Mouse (Mus musculus) embryonic facial prominence, embryonic 11.5 days (tissue): ENCODE measurements at regions not wholly inside any gene's neighbourhood (a gene's known extent, or its start where the extent isn't known, plus 50 kb on each side); places are given as distances from the start of the nearest gene placed in this dataset.

Experiments used
- ATAC-seq: fragments of 200-750 bp; cut with Nextera tagmentation; replicated peaks from 2 replicates; pipeline ENCODE4 v1.8.0; 2017; ENCODE audit warnings: low read depth; ENCODE audit not compliant: insufficient number of reproducible peaks, low FRiP score, low TSS enrichment
- DNase-seq: peaks from one replicate; pipeline ENCODE4 v3.0.0-alpha.2; 2015; ENCODE audit warnings: low spot score
- H3K27ac ChIP-seq: fragments of 300-500 bp; sonication (generic); replicated peaks from 2 replicates; pipeline ENCODE4 v1.5.1; 2014; ENCODE audit warnings: mild to moderate bottlenecking, low read depth, low read length, control low read depth
- H3K27me3 ChIP-seq: fragments of 300-500 bp; sonication (generic); 2 replicates; pipeline ENCODE4 v1.6.1; 2014; ENCODE audit warnings: mild to moderate bottlenecking, low read length, moderate library complexity, mixed read lengths; ENCODE audit not compliant: control insufficient read depth, insufficient read depth
- H3K36me3 ChIP-seq: fragments of 300-500 bp; sonication (generic); replicated peaks from 2 replicates; pipeline ENCODE4 v1.6.1; 2014; ENCODE audit warnings: low read depth, mild to moderate bottlenecking, low read length, moderate library complexity, mixed read lengths; ENCODE audit not compliant: control insufficient read depth, insufficient read depth
- H3K4me1 ChIP-seq: fragments of 300-500 bp; sonication (generic); 2 replicates; pipeline ENCODE4 v1.6.1; 2014; ENCODE audit warnings: low read length, mixed read lengths; ENCODE audit not compliant: control insufficient read depth, insufficient read depth
- H3K4me2 ChIP-seq: fragments of 300-500 bp; sonication (generic); 2 replicates; pipeline ENCODE4 v1.6.1; 2014; ENCODE audit warnings: low read depth, mild to moderate bottlenecking, control low read depth, low read length, moderate library complexity
- H3K4me3 ChIP-seq: fragments of 300-500 bp; sonication (generic); 2 replicates; pipeline ENCODE4 v1.5.1; 2014; ENCODE audit warnings: low read depth, low read length, control low read depth
- H3K9ac ChIP-seq: fragments of 300-500 bp; sonication (generic); replicated peaks from 2 replicates; pipeline ENCODE4 v1.6.1; 2014; ENCODE audit warnings: mild to moderate bottlenecking, control low read depth, low read length
- H3K9me3 ChIP-seq: fragments of 300-500 bp; sonication (generic); replicated peaks from 2 replicates; pipeline ENCODE4 v1.6.1; 2016; ENCODE audit warnings: mild to moderate bottlenecking, low read length, inconsistent platforms, mixed read lengths; ENCODE audit not compliant: control insufficient read depth
- WGBS: fragments of 180-500 bp; shearing (Covaris S2); extraction: QIAGEN DNeasy Blood & Tissue Kit; methylation state at CpG from one replicate; pipeline ENCODE4 v1.1.7; 2014; 5-methylcytosine and 5-hydroxymethylcytosine counted together

GRCm38 (mm10) chr14:104695101-104695500 lies 172.7 kb upstream of the Rnf219 start:
- ATAC-seq (no peak), DNase-seq (no peak)
- no peak overlapping the region for H3K9ac ChIP-seq
- H3K4me1 ChIP-seq: no peaks in the 10 kb centered on the region
- H3K4me2 ChIP-seq: no peak overlapping the region
- H3K27ac ChIP-seq: no peak overlapping the region
- no peaks in the 10 kb centered on the region for H3K9me3 ChIP-seq
- H3K4me3 ChIP-seq: no peak overlapping the region
- no peaks in the 10 kb centered on the region for H3K27me3 ChIP-seq
- no peaks in the 10 kb centered on the region for H3K36me3 ChIP-seq
- 75% methylated on average over 4 of the region's 4 CpGs for WGBS

- H3K4me3 ChIP-seq: no peak overlapping the region
- no peak overlapping the region for H3K27ac ChIP-seq
- peak; percentile 71; the same call in 1 of the 2 replicates for ATAC-seq
- no peaks in the 10 kb centered on the region for H3K9me3 ChIP-seq
- H3K36me3 ChIP-seq: no peaks in the 10 kb centered on the region
- H3K9ac ChIP-seq: no peak overlapping the region
- H3K4me2 ChIP-seq: no peak overlapping the region
- WGBS: 67% methylated on average over 14 of the region's 14 CpGs
- peak; percentile 43 for DNase-seq
- no peaks in the 10 kb centered on the region for H3K27me3 ChIP-seq
- no peaks in the 10 kb centered on the region for H3K4me1 ChIP-seq
Observed at GRCm38 (mm10) chr14:104694174-104694803, 171.8 kb upstream of the Rnf219 start.

- Histone ChIP-seq H3K9me3 (no peaks in the 10 kb centered on the region), H3K4me1 (no peaks in the 10 kb centered on the region), H3K4me3 (no peak overlapping the region), H3K27me3 (no peaks in the 10 kb centered on the region), H3K36me3 (no peaks in the 10 kb centered on the region), H3K27ac (no peak overlapping the region), H3K4me2 (no peak overlapping the region), H3K9ac (no peak overlapping the region)
- WGBS: 90% methylated on average over 5 of the region's 5 CpGs
- ATAC-seq: no peak
- DNase-seq: no peak
Observed at GRCm38 (mm10) chr14:104692616-104693015, 170.2 kb upstream of the Rnf219 start.

GRCm38 (mm10) chr14:104688440-104688839 lies 166.0 kb upstream of the Rnf219 start:
- no peak for ATAC-seq
- H3K4me1 ChIP-seq: no peaks in the 10 kb centered on the region
- H3K4me3 ChIP-seq: no peak overlapping the region
- no peaks in the 10 kb centered on the region for H3K27me3 ChIP-seq
- no peaks in the 10 kb centered on the region for H3K36me3 ChIP-seq
- no peak overlapping the region for H3K4me2 ChIP-seq
- no peak overlapping the region for H3K9ac ChIP-seq
- WGBS: 85% methylated on average over 3 of the region's 3 CpGs
- H3K9me3 ChIP-seq: no peaks in the 10 kb centered on the region
- H3K27ac ChIP-seq: no peak overlapping the region
- no peak for DNase-seq

- DNase-seq (peak; percentile 12), ATAC-seq (peak; percentile 76; the same call in 1 of the 2 replicates)
- Histone ChIP-seq H3K4me1 (no peaks in the 10 kb centered on the region), H3K4me3 (no peak overlapping the region), H3K36me3 (no peaks in the 10 kb centered on the region), H3K4me2 (no peak overlapping the region), H3K27ac (no peak overlapping the region), H3K9ac (no peak overlapping the region), H3K9me3 (no peaks in the 10 kb centered on the region), H3K27me3 (no peaks in the 10 kb centered on the region)
- WGBS: 22% methylated on average over 7 of the region's 7 CpGs
Observed at GRCm38 (mm10) chr14:104676810-104677209, 154.4 kb upstream of the Rnf219 start.

GRCm38 (mm10) chr14:104661696-104662095 lies 139.3 kb upstream of the Rnf219 start:
- H3K9me3 ChIP-seq: no peaks in the 10 kb centered on the region
- no peak overlapping the region for H3K4me2 ChIP-seq
- no peaks in the 10 kb centered on the region for H3K27me3 ChIP-seq
- no peaks in the 10 kb centered on the region for H3K4me1 ChIP-seq
- H3K9ac ChIP-seq: no peak overlapping the region
- no peaks in the 10 kb centered on the region for H3K36me3 ChIP-seq
- no peak for DNase-seq
- WGBS: 74% methylated on average over 1 of the region's 1 CpGs
- no peak for ATAC-seq
- no peak overlapping the region for H3K4me3 ChIP-seq
- H3K27ac ChIP-seq: no peak overlapping the region

GRCm38 (mm10) chr14:104658751-104659150 lies 136.3 kb upstream of the Rnf219 start:
- Histone ChIP-seq H3K27ac (no peak overlapping the region), H3K9ac (no peak overlapping the region), H3K27me3 (no peaks in the 10 kb centered on the region), H3K4me1 (no peaks in the 10 kb centered on the region), H3K9me3 (no peaks in the 10 kb centered on the region), H3K4me2 (no peak overlapping the region), H3K36me3 (no peaks in the 10 kb centered on the region), H3K4me3 (no peak overlapping the region)
- ATAC-seq (no peak), DNase-seq (no peak)
- 88% methylated on average over 1 of the region's 1 CpGs for WGBS

GRCm38 (mm10) chr14:104649980-104650379 lies 127.5 kb upstream of the Rnf219 start:
- H3K9ac ChIP-seq: no peak overlapping the region
- no peaks in the 10 kb centered on the region for H3K4me1 ChIP-seq
- 77% methylated on average over 5 of the region's 5 CpGs for WGBS
- no peak for DNase-seq
- ATAC-seq: no peak
- no peaks in the 10 kb centered on the region for H3K27me3 ChIP-seq
- H3K27ac ChIP-seq: no peak overlapping the region
- H3K4me2 ChIP-seq: no peak overlapping the region
- no peaks in the 10 kb centered on the region for H3K9me3 ChIP-seq
- no peaks in the 10 kb centered on the region for H3K36me3 ChIP-seq
- H3K4me3 ChIP-seq: no peak overlapping the region
